In the genomic region with DNA sequence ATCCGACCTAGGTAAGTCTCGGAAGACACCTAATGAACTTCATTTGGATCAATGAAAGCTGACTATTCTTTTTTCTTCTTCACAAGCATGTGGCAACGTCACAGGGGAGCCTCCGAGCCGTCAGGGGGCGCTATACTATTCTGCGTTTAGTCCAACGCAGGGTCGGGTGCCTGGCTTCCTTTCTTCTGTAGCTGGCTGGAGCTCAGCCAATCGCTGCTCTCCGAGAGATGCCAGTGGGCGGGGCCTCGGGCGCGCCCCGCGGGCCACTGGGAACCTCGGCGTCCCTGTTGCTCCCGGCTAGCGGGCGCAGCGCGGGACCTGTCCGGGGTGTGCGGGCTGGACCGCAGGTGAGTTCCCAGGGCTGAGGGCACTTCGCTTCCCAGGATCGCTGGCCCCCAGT, we compare ENCODE assay signal across 8 mouse cellular contexts. TPM values are rescaled to one million over a fixed set of nuclear protein-coding genes. Genes with fewer than 3 reads are reported as not detected.
DNase-seq lines count a peak whose midpoint lies in the region; ATAC-seq lines count a peak whose summit lies in the region.

A gene (plus strand): TSS at position 233 of the 400 bp plus-strand sequence.

- no peaks in the 10 kb centered on the region for H3K27me3 ChIP-seq in forebrain, embryonic 14.5 days (replicated peaks; ENCODE audit: control insufficient read depth, insufficient read depth, low read length)
- no peaks in the 10 kb centered on the region for H3K27me3 ChIP-seq in neural tube, embryonic 15.5 days (replicated peaks)

- H3K36me3 ChIP-seq in forebrain, embryonic 14.5 days (ENCODE audit: control insufficient read depth, insufficient read depth, low read length), result peaks cover 20% of the 10 kb centered on the region
- H3K36me3 ChIP-seq in neural tube, embryonic 15.5 days, result peaks cover 16% of the 10 kb centered on the region

- H3K9me3 ChIP-seq in forebrain, embryonic 14.5 days (replicated peaks; ENCODE audit: control insufficient read depth, low read length), result no peaks in the 10 kb centered on the region
- no peaks in the 10 kb centered on the region for H3K9me3 ChIP-seq in neural tube, embryonic 15.5 days (replicated peaks)

- H3K4me1 ChIP-seq in forebrain, embryonic 14.5 days (ENCODE audit: control insufficient read depth, insufficient read depth, low read length), result peaks cover 7% of the 10 kb centered on the region
- peaks cover 18% of the 10 kb centered on the region for H3K4me1 ChIP-seq in neural tube, embryonic 15.5 days

- H3K4me2 ChIP-seq in forebrain, embryonic 14.5 days (ENCODE audit: low read length), result peak within 1 kb of the TSS; percentile 85
- H3K4me2 ChIP-seq in neural tube, embryonic 15.5 days, result peak within 1 kb of the TSS; percentile 93

- peak within 1 kb of the TSS; percentile 96 for H3K9ac ChIP-seq in forebrain, embryonic 14.5 days (ENCODE audit: low read length)
- H3K9ac ChIP-seq in neural tube, embryonic 15.5 days (replicated peaks), result peak within 1 kb of the TSS; percentile 84

- under 1% methylated on average over 29 of the region's 29 CpGs for WGBS in forebrain, embryonic 14.5 days
- WGBS in neural tube, embryonic 15.5 days, result under 1% methylated on average over 29 of the region's 29 CpGs

- H3K4me3 ChIP-seq in forebrain, embryonic 14.5 days (ENCODE audit: low read depth, low read length), result peak within 1 kb of the TSS; percentile 90
- H3K4me3 ChIP-seq in neural tube, embryonic 15.5 days (replicated peaks), result peak within 1 kb of the TSS; percentile 71

- intact Hi-C loops in heart, postnatal 14 days (cut with DNase I), result loop anchor here (10.0 kb wide), 2 partner anchors 169 to 219 kb away; a partner anchor contains a TSS

- 0 out of 2 replicates have a peak within 1 kb of the TSS, but pooled peaks have one; percentile 5 for H3K27ac ChIP-seq in forebrain, embryonic 14.5 days (ENCODE audit: low read depth, low read length)
- peak within 1 kb of the TSS; percentile 39 for H3K27ac ChIP-seq in neural tube, embryonic 15.5 days (replicated peaks)

- peak; percentile 96 for ATAC-seq in forebrain, embryonic 14.5 days
- peak; percentile 96 for ATAC-seq in neural tube, embryonic 15.5 days (ENCODE audit: low FRiP score)

- peak; percentile 98 for DNase-seq in ES-CJ7 (ENCODE audit: low read depth, low spot score)
- peak; percentile 98 for DNase-seq in cerebellum, adult 11 months
- peak; percentile 99 for DNase-seq in forebrain, embryonic 14.5 days (ENCODE audit: low spot score)
- DNase-seq in heart, postnatal 14 days, result peak; percentile 99 to 100
- peak; percentile 99 for DNase-seq in layer of hippocampus, adult 11-12 months (ENCODE audit: low spot score)
- DNase-seq in lung, adult 18-20 months, result peak; percentile 98
- DNase-seq in testis, postnatal 14 days (ENCODE audit: low spot score), result peak; percentile 99

RNA-seq across cellular contexts. Expression of the gene that starts here (rescaled TPM):
- 53.2 and 61.1 TPM in 2 replicates for polyA plus RNA-seq in forebrain, embryonic 14.5 days (2014; fragmentation: Nextera tagmentation; extraction: Ambion mirVana)
- 10 to 100 TPM; 43.1 to 43.5 TPM for total RNA-seq in heart, postnatal 14 days (2021)
- polyA plus RNA-seq in neural tube, embryonic 15.5 days (2015; fragmentation: Nextera tagmentation; extraction: Ambion mirVana), result 61.7 and 68.9 TPM in 2 replicates

Comparison
In these comparisons a context has a peak if more than half of its experiments do, and no peak if none do; other contexts are left out.
1. Peak in every context shown above with its lines: DNase-seq, ATAC-seq, H3K4me3 ChIP-seq and H3K27ac ChIP-seq.